Mouse (Mus musculus) bone marrow, adult 2 months (tissue): ENCODE measurements around the gene Tnn. TPM values are rescaled to one million over a fixed set of nuclear protein-coding genes. Genes with fewer than 3 reads are reported as not detected.

Source experiments
- H3K27ac ChIP-seq: fragments of 200-500 bp; 2 replicates; pipeline ENCODE4 v1.5.1; 2012; ENCODE audit warnings: low read depth, mild to moderate bottlenecking, control low read depth, inconsistent platforms, low read length; ENCODE audit not compliant: control insufficient read depth, poor library complexity, insufficient read depth
- H3K4me1 ChIP-seq: fragments of 200-500 bp; 2 replicates; pipeline ENCODE4 v1.6.1; 2011; ENCODE audit warnings: low read length; ENCODE audit not compliant: control insufficient read depth, insufficient read depth
- H3K4me3 ChIP-seq: fragments of 200-500 bp; replicated peaks from 2 replicates; pipeline ENCODE3; 2011; ENCODE audit warnings: mild to moderate bottlenecking, low read depth, low read length, control low read depth; ENCODE audit not compliant: control insufficient read depth
- CTCF ChIP-seq: fragments of 200-500 bp; IDR thresholded peaks from 2 replicates; pipeline ENCODE4 v1.5.1; 2011; ENCODE audit warnings: low read length, control low read depth; ENCODE audit not compliant: control insufficient read depth, insufficient read depth
- POLR2A ChIP-seq: fragments of 200-500 bp; IDR thresholded peaks from 2 replicates; pipeline ENCODE4 v1.6.1; 2011; ENCODE audit warnings: low read depth, mild to moderate bottlenecking, control low read depth, low read length, borderline replicate concordance; ENCODE audit not compliant: control insufficient read depth
- WGBS: fragments of 180-500 bp; shearing (Covaris S2); methylation state at CpG from one replicate; pipeline ENCODE4 v1.1.7; 2018; 5-methylcytosine and 5-hydroxymethylcytosine counted together
- polyA plus RNA-seq: library from polyadenylated mRNA; stranded (reverse); fragments of >200 nt; gene quantifications from 2 replicates; pipeline ENCODE4 v1.2.4, GENCODE M21; 2011; ENCODE audit warnings: low replicate concordance; ENCODE audit not compliant: missing spikeins, insufficient read depth, insufficient read length

The Tnn gene
- polyA plus RNA-seq, 1 experiment, result not detected

DNA sequence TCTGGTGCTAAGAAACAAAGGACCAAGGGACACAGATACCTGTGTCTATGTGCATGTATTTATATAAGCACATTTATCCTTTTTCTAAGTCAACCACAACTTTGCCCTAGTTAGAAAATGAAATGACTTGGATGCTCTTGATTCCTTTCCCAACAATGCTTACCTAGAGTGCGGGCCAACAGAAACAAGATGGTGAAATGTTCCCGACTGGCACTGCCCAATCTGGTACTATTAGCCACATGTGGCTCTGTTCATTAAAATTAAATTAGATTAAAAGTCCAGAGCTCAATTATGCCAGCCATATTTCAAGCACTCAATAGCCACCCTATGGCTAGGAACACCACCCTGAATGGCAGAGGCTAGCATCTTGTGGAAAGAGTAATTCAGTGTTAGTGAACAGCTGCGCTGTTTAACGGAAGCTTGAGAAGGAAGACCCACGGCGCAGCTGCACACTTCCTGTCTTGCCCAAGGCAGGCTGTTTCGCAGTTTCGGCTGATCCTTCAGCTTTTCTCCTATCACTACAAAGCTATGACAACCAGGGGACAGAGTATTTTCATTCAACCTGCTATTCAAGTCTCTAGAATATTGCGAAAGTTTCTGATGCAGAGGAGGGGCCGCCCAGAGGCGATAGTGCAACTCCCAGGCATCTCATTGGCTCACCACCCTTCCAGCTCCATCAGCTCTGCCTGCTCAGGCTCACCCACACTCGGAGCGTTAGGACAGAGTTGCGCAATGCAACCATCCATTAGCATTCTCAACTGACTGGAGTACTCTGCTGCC, 74.3 kb downstream of the Tnn start:
- peak overlapping the region; percentile 74 for H3K27ac ChIP-seq
- peaks cover 3% of the 10 kb centered on the region; the same call in 1 of the 2 replicates for H3K4me1 ChIP-seq
- WGBS, result 15% methylated on average over 14 of the region's 14 CpGs
- TF ChIP-seq CTCF (no peak), POLR2A (no peak)
- H3K4me3 ChIP-seq, result peak overlapping the region; percentile 45

DNA sequence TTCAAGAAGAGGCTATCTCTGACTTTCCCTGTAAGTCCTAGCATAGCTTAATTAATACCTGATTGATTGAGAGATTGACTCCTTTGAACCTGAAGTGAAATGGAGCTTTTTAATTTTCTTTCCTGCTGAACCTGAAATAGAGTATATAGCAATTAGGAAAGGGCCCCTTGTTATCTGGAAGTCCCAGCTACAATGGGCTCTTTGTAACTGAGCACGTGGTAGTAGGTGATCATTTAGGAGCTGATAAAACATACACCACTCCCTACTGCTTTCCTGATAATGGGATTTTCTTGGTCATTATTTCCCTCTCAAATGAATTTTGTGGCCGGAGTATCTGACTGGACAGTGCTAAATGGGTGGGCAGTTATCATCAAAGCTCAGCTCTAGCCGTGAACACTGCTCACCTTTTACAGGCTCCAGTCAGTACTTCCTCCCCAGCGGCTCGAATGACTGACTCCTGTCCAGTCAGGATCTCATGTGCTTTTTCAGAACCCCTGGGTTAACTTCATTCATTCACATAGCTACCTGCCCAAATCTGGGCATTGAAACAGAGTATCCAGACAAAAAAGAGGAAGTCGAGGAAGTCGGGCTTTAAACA, 88.7 kb downstream of the Tnn start:
- Histone ChIP-seq H3K4me1 (no peaks in the 10 kb centered on the region), H3K27ac (no peak overlapping the region), H3K4me3 (no peak overlapping the region)
- WGBS, result 62% methylated on average over 7 of the region's 7 CpGs
- no peak for TF ChIP-seq CTCF
- no peak for TF ChIP-seq POLR2A

DNA sequence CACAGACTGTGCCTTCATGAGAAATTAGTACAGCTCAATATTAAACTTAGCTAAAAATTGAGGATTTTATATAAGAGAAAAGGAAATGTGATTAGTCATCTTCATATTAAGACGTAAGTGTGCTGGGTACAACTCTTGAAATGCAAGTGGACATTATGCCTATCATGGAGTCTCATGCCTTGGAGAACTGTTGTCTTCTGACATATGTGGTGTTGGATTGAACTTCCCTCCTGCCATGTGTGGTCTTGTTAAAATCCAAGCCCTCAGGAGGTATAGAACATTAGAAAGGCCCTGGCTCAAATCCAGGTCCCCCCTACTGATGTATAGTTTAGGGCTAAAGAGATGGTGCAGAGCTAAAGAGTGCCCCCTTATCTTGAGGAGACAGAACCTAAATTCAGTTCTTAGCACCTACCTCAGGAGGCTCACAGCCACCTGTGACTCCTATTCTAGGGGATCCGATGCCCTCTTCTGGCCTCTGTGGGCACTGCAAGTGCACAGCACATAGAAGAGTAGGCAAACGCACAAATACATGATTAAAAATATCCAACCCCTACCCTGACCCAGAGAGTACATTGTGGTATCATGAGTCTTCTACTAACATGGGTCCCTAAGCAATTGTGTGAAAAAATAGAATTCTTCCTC, 91.5 kb downstream of the Tnn start:
- Histone ChIP-seq H3K4me3 (no peak overlapping the region), H3K27ac (no peak overlapping the region; the same call in 1 of the 2 replicates), H3K4me1 (no peaks in the 10 kb centered on the region; the same call in 1 of the 2 replicates)
- WGBS, result 57% methylated on average over 3 of the region's 3 CpGs
- no peak for TF ChIP-seq POLR2A
- peak; percentile 87 for TF ChIP-seq CTCF

DNA sequence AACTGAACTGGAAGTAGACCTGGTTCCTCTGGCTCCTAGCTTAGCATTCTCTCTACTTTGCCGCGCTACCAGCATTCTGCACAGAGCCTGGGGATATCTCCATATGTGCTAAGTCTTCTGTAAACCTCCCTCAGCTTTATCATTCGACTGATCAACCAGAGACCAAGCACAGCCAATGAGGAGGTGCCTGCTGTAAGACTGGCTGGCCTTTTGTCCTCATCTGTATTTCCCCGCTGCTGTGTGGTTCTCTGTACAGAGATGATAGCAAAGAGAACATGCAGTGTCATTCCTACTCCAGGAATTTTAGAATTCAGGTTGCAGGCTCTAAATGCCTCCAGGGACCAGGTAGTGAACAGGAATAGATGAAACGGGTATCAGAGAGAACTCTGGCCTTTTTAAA, 92.1 kb downstream of the Tnn start:
- no peak overlapping the region for H3K4me3 ChIP-seq
- 67% methylated on average over 5 of the region's 5 CpGs for WGBS
- TF ChIP-seq POLR2A (no peak), CTCF (no peak)
- no peaks in the 10 kb centered on the region; the same call in 1 of the 2 replicates for H3K4me1 ChIP-seq
- peak overlapping the region; percentile 54; the same call in 1 of the 2 replicates for H3K27ac ChIP-seq

DNA sequence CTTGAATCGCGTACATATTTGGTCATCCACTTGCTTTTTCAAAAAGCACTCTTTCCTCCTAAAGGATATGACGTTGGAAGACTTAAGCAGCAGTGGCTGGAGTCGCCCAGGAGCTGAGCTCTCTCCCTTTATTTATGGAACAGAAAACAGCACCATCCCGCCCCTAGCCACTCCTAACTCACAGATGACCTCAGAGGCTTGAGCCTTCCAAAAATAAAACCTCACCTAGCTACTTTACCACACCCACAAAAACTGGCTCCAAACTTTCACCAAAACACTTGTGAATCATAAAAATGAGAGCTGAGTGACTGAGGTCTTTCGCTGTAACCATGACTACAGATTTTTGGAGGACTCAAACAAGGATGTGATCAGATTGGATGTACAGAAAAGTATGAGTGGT, 92.8 kb downstream of the Tnn start:
- 72% methylated on average over 6 of the region's 6 CpGs for WGBS
- TF ChIP-seq POLR2A (no peak), CTCF (no peak)
- Histone ChIP-seq H3K4me3 (no peak overlapping the region), H3K27ac (no peak overlapping the region), H3K4me1 (no peaks in the 10 kb centered on the region; the same call in 1 of the 2 replicates)

DNA sequence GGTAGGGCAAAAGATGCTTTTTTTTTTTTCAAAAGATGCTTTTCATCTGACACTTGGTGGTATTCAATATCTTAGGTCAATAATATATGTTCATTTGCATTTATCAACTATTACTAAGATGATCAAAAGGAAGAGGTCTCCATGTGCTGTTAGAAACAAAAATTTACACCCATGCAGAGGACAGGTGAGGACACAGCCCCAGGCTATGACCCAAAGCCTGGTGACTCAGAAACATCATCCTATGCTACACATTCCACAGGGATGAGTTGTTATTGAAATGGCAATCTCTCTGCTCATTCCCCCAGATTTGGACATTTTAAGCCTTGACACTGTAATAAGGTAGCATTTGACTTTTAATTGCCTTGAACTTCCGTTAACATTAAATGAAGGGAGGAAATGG, 93.5 kb downstream of the Tnn start:
- no peak overlapping the region for H3K27ac ChIP-seq
- no peak overlapping the region for H3K4me3 ChIP-seq
- 62% methylated on average over 1 of the region's 1 CpGs for WGBS
- no peaks in the 10 kb centered on the region; the same call in 1 of the 2 replicates for H3K4me1 ChIP-seq
- TF ChIP-seq CTCF (no peak), POLR2A (no peak)

DNA sequence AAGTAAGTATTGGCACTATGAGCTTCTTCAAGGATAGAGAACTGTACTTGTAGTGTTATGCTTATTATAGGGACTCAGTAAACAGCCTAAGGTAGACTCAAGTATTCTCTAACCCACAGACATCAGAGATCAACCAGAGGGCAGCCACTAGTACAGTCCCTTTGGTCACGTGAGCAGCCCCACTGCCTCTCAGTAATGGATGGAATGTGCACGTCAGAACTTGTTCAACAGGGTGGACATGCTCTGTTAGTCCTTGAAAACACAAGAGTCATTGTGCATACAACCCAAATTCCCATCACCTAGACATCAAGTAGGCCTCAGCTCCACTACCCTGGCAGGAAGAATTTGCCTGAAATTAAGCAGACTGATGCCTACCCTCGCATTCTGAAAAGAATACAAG, 95.7 kb downstream of the Tnn start:
- H3K4me1 ChIP-seq, result peaks cover 4% of the 10 kb centered on the region
- TF ChIP-seq POLR2A (no peak), CTCF (no peak)
- no peak overlapping the region for H3K4me3 ChIP-seq
- 92% methylated on average over 3 of the region's 3 CpGs for WGBS
- H3K27ac ChIP-seq, result no peak overlapping the region
